Mouse (Mus musculus) lung, embryonic 15.5 days (tissue): Measurements from ENCODE around the gene Pqlc2. TPM values are rescaled to one million over a fixed set of nuclear protein-coding genes. Genes with fewer than 3 reads are reported as not detected.

Experiments
- ATAC-seq: fragments of 200-750 bp; cut with Nextera tagmentation; 2 replicates; pipeline ENCODE4 v1.8.0; 2017; ENCODE audit warnings: moderate number of reproducible peaks, borderline replicate concordance; ENCODE audit not compliant: low FRiP score, low TSS enrichment; ENCODE audit errors: extremely low read depth
- H3K27ac ChIP-seq: fragments of 300-500 bp; sonication (generic); 2 replicates; pipeline ENCODE4 v1.5.1; 2015; ENCODE audit warnings: moderate library complexity, mild to moderate bottlenecking, inconsistent platforms
- H3K27me3 ChIP-seq: fragments of 300-500 bp; sonication (generic); 2 replicates; pipeline ENCODE4 v1.6.1; 2015; ENCODE audit warnings: inconsistent platforms
- H3K36me3 ChIP-seq: fragments of 300-500 bp; sonication (generic); 2 replicates; pipeline ENCODE4 v1.6.1; 2015; ENCODE audit warnings: inconsistent platforms
- H3K4me1 ChIP-seq: fragments of 300-500 bp; sonication (generic); 2 replicates; pipeline ENCODE4 v1.6.1; 2015; ENCODE audit warnings: inconsistent platforms
- H3K4me2 ChIP-seq: fragments of 300-500 bp; sonication (generic); 2 replicates; pipeline ENCODE4 v1.6.1; 2015; ENCODE audit warnings: inconsistent platforms, mild to moderate bottlenecking, moderate library complexity
- H3K4me3 ChIP-seq: fragments of 300-500 bp; sonication (generic); 2 replicates; pipeline ENCODE4 v1.5.1; 2015; ENCODE audit warnings: mild to moderate bottlenecking, inconsistent platforms
- H3K9ac ChIP-seq: fragments of 300-500 bp; sonication (generic); 2 replicates; pipeline ENCODE4 v1.6.1; 2015; ENCODE audit warnings: inconsistent platforms
- H3K9me3 ChIP-seq: fragments of 300-500 bp; sonication (generic); 2 replicates; pipeline ENCODE4 v1.6.1; 2016; ENCODE audit warnings: inconsistent platforms
- WGBS: fragments of 180-500 bp; shearing (Covaris S2); methylation state at CpG from one replicate; pipeline ENCODE4 v1.1.7; 2015; 5-methylcytosine and 5-hydroxymethylcytosine counted together
- polyA plus RNA-seq: library from polyadenylated mRNA; unstranded; fragments of >200 nt; fragmentation: Nextera tagmentation; extraction: Ambion mirVana; gene quantifications from 2 replicates; pipeline ENCODE4 v1.2.1, GENCODE M21; 2015

The Pqlc2 gene
- 11.0 and 12.0 TPM in 2 replicates for polyA plus RNA-seq

- H3K4me3 ChIP-seq, result peak within 1 kb of the TSS; percentile 68
- under 1% methylated on average over 63 of the region's 63 CpGs for WGBS
- no peaks in the 10 kb centered on the region for H3K9me3 ChIP-seq
- no peaks in the 10 kb centered on the region for H3K27me3 ChIP-seq
- peak; percentile 92 for ATAC-seq
- H3K9ac ChIP-seq, result peak within 1 kb of the TSS; percentile 74
- peak within 1 kb of the TSS; percentile 63 for H3K27ac ChIP-seq
- H3K4me1 ChIP-seq, result peaks cover 19% of the 10 kb centered on the region
- H3K4me2 ChIP-seq, result peak within 1 kb of the TSS; percentile 88
- peaks cover 12% of the 10 kb centered on the region for H3K36me3 ChIP-seq
These were observed at the start of gene Pqlc2, which contains the start of gene Akr7a5 for GRCm38 (mm10) chr4:139310171-139310898. TSS of gene Pqlc2 (minus strand) at chr4:139310708. TSS of gene Akr7a5 (plus strand) at chr4:139310744.

DNA sequence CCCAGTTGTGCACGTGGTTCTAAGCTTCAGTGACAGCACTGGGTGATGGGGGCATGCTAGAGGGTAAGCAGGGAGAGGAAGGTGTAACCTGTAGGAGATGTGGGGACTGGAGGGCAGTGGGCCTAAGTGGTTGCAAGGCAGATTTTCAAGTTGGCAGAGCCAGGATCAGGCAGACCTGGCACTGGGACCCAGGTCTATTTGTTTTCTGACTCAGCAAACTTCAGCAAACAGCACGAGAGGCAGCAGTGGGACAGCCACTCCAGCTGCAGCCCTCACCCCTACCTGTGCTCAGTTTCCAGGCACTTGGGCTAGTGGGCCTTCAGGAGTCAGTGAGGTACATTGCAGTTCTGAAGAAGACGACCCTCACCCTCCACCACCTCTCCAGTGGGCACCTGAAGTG lies 46.7 kb upstream of the Pqlc2 start:
- Histone ChIP-seq H3K4me2 (no peak overlapping the region), H3K9ac (no peak overlapping the region), H3K27me3 (no peaks in the 10 kb centered on the region), H3K4me3 (no peak overlapping the region), H3K9me3 (no peaks in the 10 kb centered on the region), H3K27ac (no peak overlapping the region), H3K4me1 (peaks cover 4% of the 10 kb centered on the region), H3K36me3 (peaks cover 71% of the 10 kb centered on the region)
- WGBS, result 79% methylated on average over 3 of the region's 3 CpGs
- no peak; the same call in 1 of the 2 replicates for ATAC-seq

GRCm38 (mm10) chr4:139352832-139353231 lies 42.3 kb upstream of the Pqlc2 start:
- H3K27ac ChIP-seq, result peak overlapping the region; percentile 97; the same call in 1 of the 2 replicates
- no peaks in the 10 kb centered on the region for H3K9me3 ChIP-seq
- peak overlapping the region; percentile 70 for H3K4me3 ChIP-seq
- H3K4me2 ChIP-seq, result peak overlapping the region; percentile 83
- peaks cover 17% of the 10 kb centered on the region for H3K4me1 ChIP-seq
- H3K27me3 ChIP-seq, result no peaks in the 10 kb centered on the region
- H3K36me3 ChIP-seq, result peaks cover 46% of the 10 kb centered on the region
- no peak for ATAC-seq
- peak overlapping the region; percentile 86 for H3K9ac ChIP-seq
- WGBS, result under 1% methylated on average over 7 of the region's 7 CpGs

- H3K36me3 ChIP-seq, result peaks cover 46% of the 10 kb centered on the region
- peak within 1 kb of the TSS; percentile 83 for H3K4me2 ChIP-seq
- H3K4me1 ChIP-seq, result peaks cover 17% of the 10 kb centered on the region
- H3K9me3 ChIP-seq, result no peaks in the 10 kb centered on the region
- no peaks in the 10 kb centered on the region for H3K27me3 ChIP-seq
- H3K9ac ChIP-seq, result peak within 1 kb of the TSS; percentile 86
- peak; percentile 93 for ATAC-seq
- WGBS, result under 1% methylated on average over 64 of the region's 64 CpGs
- H3K4me3 ChIP-seq, result peak within 1 kb of the TSS; percentile 70
- H3K27ac ChIP-seq, result peak within 1 kb of the TSS; percentile 97
These were observed 41.6 kb upstream of the Pqlc2 start, which contains the start of the genes Mrto4, Emc1 and Ubr4 for GRCm38 (mm10) chr4:139351931-139352711. TSS of gene Mrto4 (minus strand) at chr4:139352576. TSS of gene Emc1 (plus strand) at chr4:139352587. TSS of gene Ubr4 (plus strand) at chr4:139352609.

DNA sequence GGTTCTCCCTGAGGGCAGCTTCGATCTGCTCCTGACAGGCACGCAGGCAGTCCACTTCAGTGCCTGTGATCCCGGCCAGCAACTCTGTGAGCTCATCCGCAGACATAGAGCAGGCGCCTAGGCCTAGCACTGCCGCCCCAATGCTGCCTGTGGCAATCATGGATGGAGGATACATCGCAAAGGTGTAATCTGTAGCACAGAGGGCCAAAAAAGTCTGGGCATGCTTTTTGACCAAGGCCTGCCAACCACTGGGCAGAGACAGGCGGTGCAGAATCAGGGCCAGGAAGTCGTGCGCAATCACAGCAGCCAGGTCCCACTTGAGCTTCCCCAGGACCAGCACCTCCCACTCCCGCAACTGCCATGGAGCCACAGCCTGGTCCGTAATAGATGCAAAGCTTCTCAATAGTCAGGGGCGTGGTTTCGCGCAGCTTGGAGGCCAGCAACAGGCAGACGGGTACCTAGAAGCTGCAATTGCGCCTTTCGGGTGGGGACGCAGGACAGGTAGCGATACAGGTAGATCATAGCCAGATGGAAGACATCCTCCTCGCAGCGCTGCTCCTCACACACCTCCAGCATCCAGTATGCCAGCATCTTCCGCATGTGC lies 35.0 kb upstream of the Pqlc2 start:
- Histone ChIP-seq H3K27me3 (no peaks in the 10 kb centered on the region), H3K9ac (no peak overlapping the region), H3K4me3 (no peak overlapping the region), H3K27ac (no peak overlapping the region), H3K9me3 (no peaks in the 10 kb centered on the region), H3K4me1 (peaks cover 1% of the 10 kb centered on the region; the same call in 1 of the 2 replicates), H3K36me3 (peaks cover 39% of the 10 kb centered on the region), H3K4me2 (no peak overlapping the region)
- ATAC-seq, result no peak
- 81% methylated on average over 23 of the region's 23 CpGs for whole genome bisulfite sequencing

GRCm38 (mm10) chr4:139343718-139344117 lies 33.2 kb upstream of the Pqlc2 start:
- Histone ChIP-seq H3K27me3 (no peaks in the 10 kb centered on the region), H3K4me1 (no peaks in the 10 kb centered on the region), H3K27ac (no peak overlapping the region), H3K4me2 (no peak overlapping the region), H3K9me3 (no peaks in the 10 kb centered on the region), H3K36me3 (peaks cover 30% of the 10 kb centered on the region), H3K9ac (no peak overlapping the region), H3K4me3 (no peak overlapping the region)
- ATAC-seq, result no peak
- WGBS, result 45% methylated on average over 5 of the region's 5 CpGs

DNA sequence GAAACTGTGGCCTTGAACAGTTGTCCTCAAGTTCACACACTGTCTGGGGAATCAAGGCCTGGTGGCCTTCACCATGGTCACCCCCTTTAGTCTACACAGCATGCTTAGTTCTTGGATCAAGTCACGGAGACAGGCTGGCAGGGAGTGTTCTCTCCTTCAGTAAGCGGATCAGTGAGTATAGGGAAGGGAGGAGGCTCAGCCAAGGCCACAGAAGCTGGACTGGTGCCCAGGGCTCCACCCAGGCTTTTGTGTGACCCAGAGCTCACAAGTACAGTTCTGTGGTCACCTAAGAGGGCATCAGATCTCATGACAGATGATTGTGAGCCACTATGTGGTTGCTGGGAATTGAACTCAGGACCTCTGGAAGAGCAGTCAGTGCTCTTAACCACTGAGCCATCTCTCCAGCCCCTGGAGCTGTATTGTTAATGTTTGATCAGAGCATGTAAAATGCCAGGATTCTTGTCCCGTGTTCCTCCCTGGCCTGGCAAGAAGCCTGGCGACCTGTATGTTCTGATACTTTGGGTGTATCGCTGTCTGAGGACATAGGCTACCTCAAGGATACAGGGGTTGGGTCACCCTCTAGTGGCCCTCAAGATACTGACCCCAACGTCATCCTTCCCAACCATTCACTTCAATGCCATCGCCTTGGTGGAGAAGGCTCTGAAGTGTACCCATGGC lies 31.2 kb upstream of the Pqlc2 start:
- Histone ChIP-seq H3K27me3 (peaks cover 13% of the 10 kb centered on the region), H3K9me3 (no peaks in the 10 kb centered on the region), H3K9ac (no peak overlapping the region), H3K4me2 (no peak overlapping the region), H3K4me3 (no peak overlapping the region), H3K36me3 (peaks cover 10% of the 10 kb centered on the region), H3K27ac (no peak overlapping the region), H3K4me1 (0 out of 2 replicates have a peak, but pooled peaks cover 3% of the 10 kb centered on the region)
- ATAC-seq, result no peak
- 58% methylated on average over 7 of the region's 7 CpGs for WGBS

- WGBS, result 72% methylated on average over 4 of the region's 4 CpGs
- Histone ChIP-seq H3K27me3 (peaks cover 15% of the 10 kb centered on the region), H3K4me3 (no peak overlapping the region), H3K4me2 (no peak overlapping the region), H3K9ac (no peak overlapping the region), H3K4me1 (0 out of 2 replicates have a peak, but pooled peaks cover 4% of the 10 kb centered on the region), H3K27ac (no peak overlapping the region), H3K9me3 (no peaks in the 10 kb centered on the region), H3K36me3 (peaks cover 1% of the 10 kb centered on the region; the same call in 1 of the 2 replicates)
- ATAC-seq, result no peak
These were observed 30.3 kb upstream of the Pqlc2 start for GRCm38 (mm10) chr4:139340835-139341234.

DNA sequence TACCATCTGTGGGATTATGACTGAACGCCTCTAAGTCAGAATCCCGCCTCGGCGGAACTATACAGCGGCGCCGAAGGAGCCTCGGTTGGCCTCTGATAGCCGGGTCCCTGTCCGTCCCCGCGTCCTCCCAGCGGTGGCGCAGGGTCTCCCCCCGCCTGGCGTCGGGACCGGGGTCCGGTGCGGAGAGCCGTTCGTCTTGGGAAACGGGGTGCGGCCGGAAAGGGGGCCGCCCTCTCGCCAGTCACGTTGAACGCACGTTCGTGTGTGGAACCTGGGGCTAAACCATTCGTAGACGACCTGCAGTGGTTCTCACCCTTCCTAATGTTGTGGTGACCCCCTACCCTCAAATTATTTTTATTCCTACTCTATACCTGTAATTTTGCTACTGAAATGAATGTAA lies 27.6 kb upstream of the Pqlc2 start:
- 49% methylated on average over 33 of the region's 33 CpGs for WGBS
- no peak for ATAC-seq
- H3K9me3 ChIP-seq, result no peaks in the 10 kb centered on the region
- H3K4me3 ChIP-seq, result no peak overlapping the region
- H3K36me3 ChIP-seq, result no peaks in the 10 kb centered on the region
- H3K9ac ChIP-seq, result no peak overlapping the region
- H3K27ac ChIP-seq, result no peak overlapping the region
- no peak overlapping the region for H3K4me2 ChIP-seq
- 0 out of 2 replicates have a peak, but pooled peaks cover 10% of the 10 kb centered on the region for H3K4me1 ChIP-seq
- H3K27me3 ChIP-seq, result peaks cover 15% of the 10 kb centered on the region

DNA sequence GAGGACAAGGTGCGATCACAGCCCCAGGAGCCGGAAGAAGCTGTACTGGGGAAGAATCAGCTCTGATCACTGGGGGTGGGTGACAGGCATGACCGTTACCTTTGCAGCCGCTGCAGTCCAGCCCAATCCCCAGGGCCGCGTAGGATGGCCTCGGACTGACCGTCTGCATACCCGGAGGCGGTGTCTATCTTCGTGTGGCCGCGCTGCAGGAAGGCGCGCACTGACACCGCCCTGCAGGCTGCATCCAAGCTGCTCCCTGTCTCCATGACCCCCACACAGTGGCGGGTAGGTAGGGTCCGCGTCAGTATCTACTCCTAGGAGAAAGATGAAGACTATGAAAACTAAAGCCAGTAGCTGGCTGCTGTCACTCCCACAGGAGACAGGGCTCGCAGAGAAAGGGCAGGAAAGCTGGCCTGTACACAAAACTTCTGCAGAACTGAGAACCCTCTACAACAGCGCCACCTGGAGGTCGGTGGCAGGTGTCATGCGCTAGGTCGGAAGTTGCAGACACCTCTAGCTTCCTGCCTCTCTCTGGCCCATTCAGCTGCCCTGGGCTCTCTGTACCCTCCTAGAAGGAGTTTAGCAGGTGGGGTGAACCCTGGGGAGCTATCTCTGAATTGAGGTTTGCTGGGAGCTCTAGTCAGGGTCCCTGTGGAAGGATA lies 26.4 kb upstream of the Pqlc2 start:
- no peak overlapping the region for H3K9ac ChIP-seq
- no peak overlapping the region for H3K27ac ChIP-seq
- no peaks in the 10 kb centered on the region for H3K9me3 ChIP-seq
- H3K36me3 ChIP-seq, result no peaks in the 10 kb centered on the region
- 17% methylated on average over 24 of the region's 24 CpGs for WGBS
- H3K4me1 ChIP-seq, result 0 out of 2 replicates have a peak, but pooled peaks cover 10% of the 10 kb centered on the region
- peaks cover 15% of the 10 kb centered on the region for H3K27me3 ChIP-seq
- no peak for ATAC-seq
- peak overlapping the region; percentile 19 for H3K4me3 ChIP-seq
- H3K4me2 ChIP-seq, result peak overlapping the region; percentile 58
